Mouse (Mus musculus): ENCODE data around the gene Otud7a.
"Not testable (repeated sequence)": the region's sequence is repeated elsewhere in the genome, so short reads cannot be mapped to it uniquely, and the experiment has no call there.

The Otud7a gene

DNA sequence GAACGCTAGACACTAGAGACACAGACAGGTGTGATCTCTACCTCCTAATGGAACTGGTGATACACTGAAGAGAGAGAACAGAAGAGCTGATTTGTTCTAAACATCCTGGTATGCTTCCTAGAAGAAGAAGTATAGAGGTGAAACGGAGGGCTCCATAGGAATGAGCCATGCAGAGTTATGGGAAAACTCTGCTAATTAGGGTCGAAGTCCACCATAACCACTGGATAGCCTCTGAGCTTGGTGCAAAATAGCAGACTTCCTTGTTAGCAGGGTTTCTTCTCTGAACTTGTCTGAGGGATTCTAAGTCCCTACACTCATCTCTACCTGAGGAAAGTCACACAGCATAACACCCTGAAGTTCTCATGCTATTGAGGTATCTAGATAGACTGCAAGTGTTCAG is 114.4 kb downstream of the Otud7a start:
- no peak for DNase-seq (ENCODE audit: low spot score in 2 of 2)

GRCm38 (mm10) chr7:63559679-63560078 is 115.1 kb downstream of the Otud7a start:
- DNase-seq (ENCODE audit: low spot score in 2 of 2): no peak

- DNase-seq (ENCODE audit: low spot score in 2 of 2): no peak
These were observed 138.8 kb downstream of the Otud7a start for GRCm38 (mm10) chr7:63583310-63583709.

GRCm38 (mm10) chr7:63586184-63586870 is 141.8 kb downstream of the Otud7a start:
- DNase-seq (ENCODE audit: low spot score in 2 of 2): no peak

DNA sequence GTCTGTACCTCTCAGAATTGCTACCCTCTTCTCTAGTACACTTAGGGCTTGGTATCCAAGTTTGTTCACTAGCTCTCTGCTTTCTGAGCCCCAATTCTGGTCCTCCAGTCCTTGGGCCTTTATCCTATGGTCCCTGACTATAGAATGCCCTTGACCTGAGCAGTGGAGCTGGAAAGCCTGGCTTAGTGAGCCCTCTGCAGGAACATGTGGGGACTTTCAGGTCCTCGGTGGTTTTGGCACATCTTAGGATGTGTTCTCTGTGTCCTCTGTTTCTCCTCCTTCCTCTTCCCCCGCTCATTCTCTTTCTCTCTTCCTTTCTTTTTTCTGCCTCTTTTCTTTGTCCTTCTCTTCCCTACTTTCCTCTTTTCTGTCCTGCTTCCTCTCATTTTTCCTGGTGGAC is 145.8 kb downstream of the Otud7a start:
- DNase-seq (ENCODE audit: low spot score in 2 of 2): no peak

GRCm38 (mm10) chr7:63591322-63591721 is 146.8 kb downstream of the Otud7a start:
- DNase-seq (ENCODE audit: low spot score in 2 of 2): no peak

GRCm38 (mm10) chr7:63592061-63592460 is 147.5 kb downstream of the Otud7a start:
- no peak for DNase-seq (ENCODE audit: low spot score in 2 of 2)

GRCm38 (mm10) chr7:63604827-63605226 is 160.3 kb downstream of the Otud7a start:
- DNase-seq (ENCODE audit: low spot score in 2 of 2): no peak

GRCm38 (mm10) chr7:63617018-63617417 is 172.5 kb downstream of the Otud7a start:
- no peak for DNase-seq (ENCODE audit: low spot score in 2 of 2)

DNA sequence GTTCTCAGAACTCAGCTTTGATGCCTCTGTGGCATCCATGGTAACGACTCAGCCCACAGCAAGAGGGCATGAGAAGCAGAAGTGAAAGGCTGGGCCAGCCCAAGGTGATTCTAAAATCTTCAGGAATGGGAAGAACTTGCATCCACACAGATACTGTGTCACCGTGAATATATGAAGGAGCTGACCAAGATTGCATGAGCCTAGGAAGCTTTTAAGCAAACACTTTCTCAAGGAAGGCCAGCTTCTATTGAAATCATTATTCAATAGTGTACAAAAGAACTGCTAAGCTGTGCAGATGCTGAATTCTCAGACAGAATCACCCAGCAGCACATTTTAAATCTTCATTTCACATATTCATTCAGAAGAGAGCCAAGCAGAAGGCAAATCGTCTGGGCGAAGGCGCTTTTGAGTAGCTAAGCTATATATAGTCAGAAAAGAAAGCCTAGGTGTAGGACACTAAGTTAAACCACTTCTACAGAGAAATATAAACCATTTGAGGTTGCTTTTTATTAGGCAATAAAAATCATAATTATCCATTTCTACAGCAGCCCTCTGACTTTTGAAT is 176.3 kb downstream of the Otud7a start:
- DNase-seq (ENCODE audit: low spot score in 2 of 2): no peak

GRCm38 (mm10) chr7:63637651-63638050 is 193.1 kb downstream of the Otud7a start:
- DNase-seq (ENCODE audit: low spot score in 2 of 2): no peak

- no peak for DNase-seq (ENCODE audit: low spot score in 2 of 2)
These were observed 199.5 kb downstream of the Otud7a start for GRCm38 (mm10) chr7:63644002-63644401.

- DNase-seq (ENCODE audit: low spot score in 2 of 2): no peak
These were observed 202.6 kb downstream of the Otud7a start for GRCm38 (mm10) chr7:63647136-63647535.

DNA sequence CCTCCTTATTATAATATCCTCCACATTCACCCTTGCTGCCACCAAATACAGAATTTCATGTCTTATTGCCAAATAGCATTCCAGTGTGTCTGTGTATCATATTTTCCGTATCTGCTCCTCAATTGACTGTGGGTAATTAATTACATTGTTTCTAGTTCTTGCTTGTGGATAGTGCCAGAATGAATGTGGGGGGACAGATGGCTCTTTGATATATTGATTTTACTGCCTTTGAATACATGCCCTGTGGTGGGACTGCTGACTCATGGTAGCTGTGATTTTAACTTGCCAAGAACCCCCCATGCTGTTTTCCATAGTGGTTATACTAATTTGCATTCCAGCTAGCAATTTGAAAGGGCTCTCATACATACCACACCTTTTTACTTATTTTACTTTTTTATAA is 215.7 kb downstream of the Otud7a start:
- DNase-seq (ENCODE audit: low spot score in 2 of 2): no peak

- DNase-seq (ENCODE audit: low spot score in 2 of 2): no peak
These were observed 218.2 kb downstream of the Otud7a start for GRCm38 (mm10) chr7:63662757-63663156.

DNA sequence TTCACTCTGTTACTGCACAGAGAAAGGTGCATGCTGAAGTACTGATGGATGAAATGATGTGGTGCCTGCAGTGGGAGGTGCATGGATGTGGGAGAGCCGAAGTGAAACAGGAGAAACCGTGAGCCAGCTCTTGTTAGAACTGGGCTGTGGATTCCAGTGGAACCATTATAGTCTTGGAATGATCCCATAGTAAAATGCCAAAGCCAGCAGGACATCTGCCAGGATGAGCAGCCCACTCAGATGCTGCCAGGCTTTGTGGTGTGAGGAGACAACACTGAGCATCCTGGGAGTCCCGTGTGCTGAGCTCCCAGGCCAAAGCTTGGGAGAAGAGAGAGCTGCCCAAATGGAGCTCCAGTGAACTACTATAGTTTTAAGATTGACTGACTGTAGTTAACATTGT is 220.9 kb downstream of the Otud7a start:
- no peak for DNase-seq (ENCODE audit: low spot score in 2 of 2)

- DNase-seq (ENCODE audit: low spot score in 2 of 2): peak in 1 of 2 experiments; percentile 34
These were observed 223.6 kb downstream of the Otud7a start for GRCm38 (mm10) chr7:63667986-63668741.

GRCm38 (mm10) chr7:63668951-63669350 is 224.4 kb downstream of the Otud7a start:
- peak; percentile 16 to 46 for DNase-seq (ENCODE audit: low spot score in 2 of 2)

DNA sequence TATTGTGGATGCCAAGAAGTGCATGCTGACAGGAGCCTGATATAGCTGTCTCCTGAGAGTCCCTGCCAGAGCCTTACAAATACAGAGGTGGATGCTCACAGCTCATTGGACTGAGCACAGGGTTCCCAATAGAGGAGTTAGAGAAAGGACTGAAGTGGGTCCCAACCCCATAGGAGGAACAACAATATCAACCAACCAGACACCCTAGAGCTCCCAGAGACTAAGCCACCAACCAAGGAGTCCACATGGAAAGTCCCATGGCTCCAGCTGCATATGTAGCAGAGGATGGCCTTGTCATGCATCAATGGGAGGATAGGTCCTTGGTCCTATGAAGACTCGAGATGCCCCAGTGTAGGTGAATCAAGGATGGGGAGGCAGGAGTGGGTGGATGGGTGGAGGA is 226.4 kb downstream of the Otud7a start:
- not testable (repeated sequence) for DNase-seq (ENCODE audit: low spot score in 2 of 2)

- peak; percentile 78 to 82 for DNase-seq (ENCODE audit: low spot score in 2 of 2)
These were observed 227.4 kb downstream of the Otud7a start for GRCm38 (mm10) chr7:63671904-63672303.

DNA sequence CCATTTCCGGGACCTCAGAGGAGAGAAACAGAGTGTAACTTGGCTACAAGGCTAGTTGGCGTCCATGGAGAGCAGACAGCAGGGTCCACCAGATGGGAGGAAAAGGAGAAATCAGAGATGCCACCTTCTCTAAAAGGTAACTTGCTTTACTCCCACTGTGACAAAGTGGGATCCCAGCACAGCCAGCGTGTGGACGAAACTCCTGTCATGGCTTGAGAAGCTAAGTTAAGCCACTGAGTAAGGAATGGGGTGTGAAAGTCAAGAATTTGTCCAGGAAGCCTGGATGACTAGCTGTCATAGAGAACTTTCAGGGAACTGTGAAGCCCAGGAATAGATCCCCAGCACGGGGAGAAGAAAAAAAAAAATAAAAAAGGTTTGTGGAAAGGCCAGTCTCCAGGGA is 232.1 kb downstream of the Otud7a start:
- no peak for DNase-seq (ENCODE audit: low spot score in 2 of 2)

GRCm38 (mm10) chr7:63677149-63677548 is 232.6 kb downstream of the Otud7a start:
- DNase-seq (ENCODE audit: low spot score in 2 of 2): no peak

DNA sequence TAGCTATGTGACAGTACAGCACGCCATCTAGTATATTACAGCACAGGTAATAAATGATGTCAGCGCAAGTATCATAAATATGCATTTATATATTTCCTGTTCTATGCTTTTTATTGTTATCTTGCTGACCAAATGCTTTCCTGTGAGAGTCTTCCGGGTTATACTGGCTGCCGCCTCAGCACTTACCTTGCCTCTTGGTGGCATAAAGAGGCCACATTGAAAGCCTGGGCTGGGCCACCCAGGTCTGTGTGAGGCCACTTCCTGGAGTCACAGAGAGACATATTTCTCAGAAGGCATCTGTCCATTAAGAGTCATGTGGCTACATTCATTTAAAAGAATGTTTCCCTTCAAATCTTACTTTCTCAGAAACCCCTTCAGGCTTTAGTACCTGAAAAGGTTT is 242.5 kb downstream of the Otud7a start:
- no peak for DNase-seq (ENCODE audit: low spot score in 2 of 2)
